Mouse (Mus musculus) kidney, adult 2 months (tissue): ENCODE data around the gene Rhoj.
"Not testable (repeated sequence)": the region's sequence is repeated elsewhere in the genome, so short reads cannot be mapped to it uniquely, and the experiment has no call there.

ENCODE experiments used
- CTCF ChIP-seq: fragments of 200-500 bp; conservative IDR thresholded peaks from 2 replicates; pipeline ENCODE4 v1.5.1; 2011; ENCODE audit warnings: low read depth, mild to moderate bottlenecking, control low read depth, low read length, moderate library complexity, mixed read lengths; ENCODE audit not compliant: insufficient read depth, insufficient read length
- POLR2A ChIP-seq: fragments of 200-500 bp; IDR thresholded peaks from one replicate; pipeline ENCODE4 v1.6.1; 2011; ENCODE audit warnings: low read depth, low read length, control low read depth

GRCm38 (mm10) chr12:75349537-75349936 lies 41.4 kb downstream of the Rhoj start:
- not testable (repeated sequence) for TF ChIP-seq CTCF, POLR2A
